Mouse (Mus musculus) layer of hippocampus, adult 18-20 months (tissue): ENCODE data around the gene Prrg4. TPM values are rescaled to one million over a fixed set of nuclear protein-coding genes. Genes with fewer than 3 reads are reported as not detected.
"Not testable (repeated sequence)": the region's sequence is repeated elsewhere in the genome, so short reads cannot be mapped to it uniquely, and the experiment has no call there.

ENCODE experiments used
- DNase-seq, 2 experiments: peaks; one replicate each; pipeline ENCODE4 v3.0.0; 2022; ENCODE audit warnings: low spot score in 2 of 2
- long read RNA-seq: library from polyadenylated mRNA; stranded (forward); transcript quantifications from one replicate; pipeline ENCODE4 v2.0.0, GENCODE M21; 2021
- total RNA-seq, 2 experiments: library from RNA; stranded (reverse); gene quantifications; 2 replicates each; pipeline ENCODE4 v1.2.3; 2021

Prrg4 gene
- under 1 TPM; 0.51 to 0.74 TPM for total RNA-seq
- long read RNA-seq, result 0 reads

DNA sequence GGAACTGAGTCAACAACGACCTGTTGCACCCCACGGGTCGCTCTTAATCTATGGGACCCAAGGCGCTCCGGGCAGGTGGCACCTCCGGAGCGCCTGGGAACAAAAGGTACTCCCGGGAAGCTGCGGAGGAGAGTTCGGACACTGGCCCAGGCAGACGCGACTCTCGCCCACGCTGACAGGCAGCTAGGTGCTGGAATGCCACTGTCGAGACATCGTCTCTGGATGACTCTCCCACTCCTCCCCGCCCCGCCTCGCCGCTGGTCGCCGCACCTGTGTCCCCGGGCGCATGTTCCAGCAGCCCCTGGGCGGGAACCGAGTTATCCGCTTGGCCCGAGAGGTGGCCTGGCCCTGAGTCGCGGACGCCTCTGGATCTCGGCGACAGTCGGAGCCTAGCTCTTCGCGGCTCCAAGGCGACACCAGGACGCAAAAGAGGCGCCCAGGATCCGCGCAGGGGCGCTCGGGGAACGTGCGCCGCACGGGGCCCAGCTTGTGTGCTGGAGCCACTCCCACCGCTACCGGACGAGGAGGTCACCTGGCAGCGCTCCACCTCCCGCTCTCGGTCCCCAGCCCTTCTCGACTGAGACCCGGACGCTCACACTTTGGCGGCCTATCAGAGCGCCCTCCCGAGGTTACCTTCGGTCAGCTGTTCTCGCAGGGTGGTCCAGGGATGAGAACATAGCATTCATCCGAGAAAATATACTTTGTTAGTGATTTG, at the start of gene Prrg4:
Gene Prrg4 (minus strand): TSS at position 601 of the 715 bp plus-strand sequence.
- DNase-seq, result peak in 1 of 2 experiments; percentile 17

DNA sequence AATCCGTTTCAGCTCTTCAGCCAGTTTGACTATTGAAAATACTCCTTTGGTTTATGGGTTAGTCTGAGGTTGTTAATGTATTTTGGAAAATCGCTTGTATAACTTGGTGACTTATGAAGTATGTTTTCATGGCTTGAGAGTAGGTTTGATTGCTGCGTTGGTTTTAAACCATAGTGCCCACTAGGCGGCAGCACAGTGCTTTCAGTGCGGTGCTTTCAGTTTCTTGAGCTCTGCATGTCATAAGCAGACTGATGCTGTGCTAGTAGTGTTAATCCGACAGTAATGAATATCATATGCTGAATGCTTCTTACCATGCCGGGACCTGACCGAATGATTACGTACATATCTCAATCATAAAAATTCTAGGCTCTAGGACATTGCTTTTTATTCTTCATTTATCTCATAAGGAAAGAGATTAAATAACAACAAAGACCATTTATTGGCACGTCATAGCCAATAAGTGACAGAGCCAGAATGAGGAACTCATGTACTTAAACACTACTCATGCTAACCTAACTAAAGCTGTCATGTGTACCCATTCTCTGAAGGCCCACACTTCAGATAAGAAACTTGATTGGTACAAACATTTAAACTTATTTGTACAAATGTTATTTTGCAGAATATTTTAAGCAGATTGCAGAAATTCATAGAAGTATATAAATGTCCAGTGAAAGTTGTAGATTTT, 38.3 kb upstream of the Prrg4 start:
- DNase-seq, result peak; percentile 69 to 93

DNA sequence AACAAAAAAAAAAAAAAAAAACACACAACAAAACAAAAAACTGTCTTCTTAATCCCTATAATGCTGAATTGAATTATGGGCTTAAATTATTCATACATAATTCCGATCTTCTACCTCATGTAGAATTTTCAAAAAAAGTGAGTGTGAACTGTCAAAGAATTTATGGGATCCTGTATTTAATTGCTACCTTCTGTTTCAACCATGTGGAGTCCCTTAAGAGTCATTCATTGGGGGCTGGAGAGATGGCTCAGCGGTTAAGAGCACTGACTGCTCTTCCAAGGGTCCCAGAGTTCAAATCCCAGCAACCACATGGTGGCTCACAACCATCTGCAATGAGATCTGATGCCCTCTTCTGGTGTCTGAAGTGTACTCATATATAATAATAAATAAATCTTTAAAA, 37.7 kb upstream of the Prrg4 start:
- DNase-seq, result not testable (repeated sequence)

DNA sequence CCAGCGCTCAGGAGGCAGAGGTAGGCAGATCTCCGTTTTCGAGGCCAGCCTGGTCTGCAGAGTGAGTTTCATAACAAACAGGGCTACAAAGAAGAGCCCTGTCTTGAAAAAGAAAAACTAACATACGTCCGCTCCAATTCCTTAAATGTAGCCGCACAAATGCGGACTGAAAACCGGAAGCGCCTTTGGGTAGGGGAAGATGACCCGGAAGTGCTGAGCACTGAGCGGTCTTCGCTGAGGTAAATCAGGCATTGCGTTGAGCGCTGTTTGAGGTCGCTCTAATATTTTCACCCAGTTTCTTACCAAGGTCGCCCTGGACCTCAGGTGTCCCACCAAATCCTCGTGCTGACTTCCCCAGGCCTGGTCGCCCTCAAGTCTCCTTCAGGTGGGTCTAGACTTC, 36.4 kb upstream of the Prrg4 start:
- DNase-seq, result no peak

DNA sequence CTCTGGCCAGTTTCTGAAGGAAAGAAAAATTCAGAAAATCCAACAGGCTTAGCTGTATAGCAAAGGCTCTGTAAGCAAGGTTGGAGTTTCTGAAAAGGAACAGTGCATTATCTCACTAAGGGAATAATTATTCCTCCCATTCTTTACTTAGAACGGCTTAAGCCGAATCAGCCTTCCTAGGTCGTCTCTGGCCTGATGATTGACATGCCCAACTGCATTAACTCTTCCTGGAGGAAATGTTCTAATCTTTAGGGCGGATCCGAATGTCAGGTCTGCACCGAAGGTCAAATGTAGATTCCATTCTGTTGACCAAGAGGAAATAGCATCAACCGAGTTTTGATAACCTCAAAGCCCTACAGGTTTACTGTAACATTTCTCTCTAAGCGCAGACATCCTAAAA, 29.1 kb upstream of the Prrg4 start:
- DNase-seq, result no peak

DNA sequence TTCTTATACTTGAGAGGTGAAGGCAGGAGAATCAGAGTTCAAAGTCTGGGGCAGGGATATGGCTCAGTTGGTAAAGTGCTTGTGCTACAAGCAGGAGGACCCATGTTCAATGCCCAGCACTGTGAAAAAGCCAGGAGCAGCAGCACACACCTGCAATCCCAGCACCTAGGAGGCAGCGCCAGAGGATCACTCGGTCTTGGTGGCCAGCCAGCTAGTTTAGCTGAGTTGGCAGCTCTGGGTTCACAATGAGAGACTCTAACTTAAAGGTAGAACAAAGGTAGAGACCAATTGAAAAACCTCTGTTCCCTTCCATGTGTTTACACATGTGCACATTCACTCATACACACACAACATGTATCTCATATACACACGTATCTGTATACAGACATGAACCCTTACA, 19.4 kb upstream of the Prrg4 start:
- DNase-seq, result no peak

DNA sequence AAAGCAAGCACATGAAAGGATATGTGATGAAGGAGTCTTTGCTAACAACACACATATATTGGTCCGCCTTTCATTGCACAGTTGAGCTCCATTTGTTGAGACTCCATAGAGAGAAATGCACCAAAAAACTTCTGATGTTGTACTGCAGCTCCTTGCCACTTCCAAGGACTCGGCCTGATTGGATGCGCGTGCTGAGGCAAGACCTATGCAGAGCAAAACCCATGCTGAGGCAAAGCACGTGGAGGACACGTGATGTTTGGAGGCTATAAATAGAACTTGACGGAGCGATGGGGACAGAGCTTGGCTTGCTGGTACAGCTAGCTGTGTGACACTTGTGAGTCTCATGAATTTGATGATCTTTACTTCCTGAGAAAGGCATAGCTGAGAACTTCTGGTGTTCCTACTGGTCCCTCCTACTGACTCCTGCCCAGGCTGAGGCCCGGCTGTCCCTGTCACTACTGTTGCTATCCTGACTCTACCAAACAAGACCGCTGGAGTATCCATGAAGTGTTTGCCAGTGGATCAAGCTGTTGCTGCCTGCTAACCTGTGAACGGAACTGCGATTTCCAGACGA, 17.7 kb upstream of the Prrg4 start, which contains the start of gene Ccdc73:
Gene Ccdc73 (plus strand): TSS at position 524 of the 574 bp plus-strand sequence.
- no peak for DNase-seq

DNA sequence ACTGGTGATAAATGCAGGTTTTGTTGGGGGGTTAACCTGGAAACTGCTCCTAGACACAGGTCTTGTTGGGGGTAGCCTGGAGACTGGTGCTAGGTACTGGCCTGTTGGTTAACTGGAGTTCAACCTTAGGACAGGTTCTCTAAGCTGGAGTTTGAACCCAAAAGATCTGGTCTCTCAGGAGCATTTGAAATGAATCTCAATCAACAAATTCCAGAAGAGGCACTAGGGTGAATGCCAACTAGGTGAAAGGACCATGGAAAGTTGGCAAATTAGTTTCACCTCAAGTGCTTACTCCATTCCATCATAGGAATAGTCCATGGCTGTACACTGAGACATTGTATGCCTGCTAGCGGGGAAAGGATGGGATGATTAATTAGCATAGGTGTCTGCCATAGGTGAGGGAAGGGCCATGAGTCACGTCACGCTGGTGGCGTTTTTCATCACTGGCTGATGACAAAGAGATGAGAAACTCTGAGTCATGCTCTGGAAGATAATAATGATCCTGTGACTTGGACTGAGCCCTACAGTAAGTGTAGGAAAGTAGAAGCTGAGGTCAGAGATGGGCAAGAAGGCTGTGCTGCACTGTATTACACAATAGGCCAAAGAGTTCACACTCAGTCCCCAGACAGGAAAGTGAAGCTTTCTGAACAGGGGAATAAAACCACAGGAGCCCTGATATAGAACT, 14.6 kb upstream of the Prrg4 start:
- DNase-seq, result no peak

DNA sequence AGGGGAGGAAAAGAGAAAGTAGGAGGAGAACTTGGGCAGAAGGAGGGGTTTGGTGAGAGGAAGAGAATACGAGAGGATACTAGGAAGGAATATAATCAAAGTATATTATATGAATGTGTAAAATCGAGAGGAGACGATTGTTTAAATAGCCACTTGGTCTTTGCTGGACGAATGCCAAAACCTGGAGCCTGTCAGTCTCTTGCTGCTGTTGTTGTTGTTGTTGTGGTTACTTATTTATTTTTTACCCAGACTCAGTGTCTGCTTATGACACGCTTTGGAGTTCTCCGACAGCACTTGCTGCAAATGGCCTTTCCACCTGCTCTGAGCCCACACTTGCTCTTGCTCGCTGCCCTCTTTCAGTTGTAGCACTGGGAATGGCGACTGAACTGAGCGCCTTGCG, 10.8 kb upstream of the Prrg4 start:
- DNase-seq, result no peak

DNA sequence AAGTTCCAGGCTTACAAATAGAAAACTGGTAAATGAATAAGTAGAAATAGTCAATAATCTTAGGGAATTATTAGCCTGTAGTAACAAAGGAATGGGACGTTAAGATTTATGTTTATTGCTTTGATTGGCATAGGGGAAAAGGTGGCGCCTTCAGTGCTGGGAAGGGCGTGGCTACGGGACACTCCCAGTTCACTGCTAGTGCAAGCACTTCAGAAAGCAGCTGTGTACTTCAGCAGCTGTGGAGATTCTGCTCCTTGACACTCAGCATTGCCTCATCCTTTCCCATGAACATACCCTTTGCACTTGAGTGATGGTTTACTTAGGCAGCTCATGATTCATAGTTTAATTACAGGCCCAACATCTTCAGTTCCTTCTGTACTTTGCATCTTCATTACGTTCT, 9.4 kb upstream of the Prrg4 start:
- no peak for DNase-seq

DNA sequence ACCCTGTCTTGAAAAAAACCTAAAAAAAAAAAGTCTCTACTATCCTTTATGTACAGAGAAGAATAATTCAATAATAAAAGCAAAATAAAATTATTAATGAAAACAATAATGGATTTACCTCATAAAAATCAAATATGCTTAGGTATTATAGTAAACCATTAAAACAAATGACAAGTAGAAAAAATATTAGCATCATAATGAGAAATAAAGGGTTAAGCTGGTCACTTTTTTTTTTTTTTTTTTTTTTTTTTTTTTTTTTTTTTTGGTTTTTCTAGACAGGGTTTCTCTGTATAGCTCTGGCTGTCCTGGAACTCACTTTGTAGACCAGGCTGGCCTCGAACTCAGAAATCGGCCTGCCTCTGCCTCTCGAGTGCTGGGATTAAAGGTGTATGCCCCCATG, 8.4 kb upstream of the Prrg4 start:
- DNase-seq, result not testable (repeated sequence)

DNA sequence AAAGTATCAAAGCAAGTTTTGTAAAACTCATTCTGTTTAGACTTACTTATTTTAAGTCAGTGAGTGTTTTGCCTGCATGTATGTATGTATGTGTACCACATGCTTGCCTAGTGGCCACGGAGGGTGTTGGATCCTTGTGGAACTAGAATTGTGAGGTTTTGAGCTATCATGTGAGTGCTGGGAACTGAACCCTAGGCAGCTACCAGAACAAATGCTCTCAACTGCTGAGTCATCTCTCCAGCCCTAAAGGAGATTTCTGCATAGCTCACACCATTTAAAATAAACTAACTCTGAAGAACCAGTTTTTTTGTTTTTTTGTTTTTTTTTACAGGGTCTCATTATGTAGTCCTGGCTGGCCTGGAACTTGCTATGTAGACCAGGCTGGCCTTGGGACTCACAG, 6.5 kb upstream of the Prrg4 start:
- DNase-seq, result no peak

DNA sequence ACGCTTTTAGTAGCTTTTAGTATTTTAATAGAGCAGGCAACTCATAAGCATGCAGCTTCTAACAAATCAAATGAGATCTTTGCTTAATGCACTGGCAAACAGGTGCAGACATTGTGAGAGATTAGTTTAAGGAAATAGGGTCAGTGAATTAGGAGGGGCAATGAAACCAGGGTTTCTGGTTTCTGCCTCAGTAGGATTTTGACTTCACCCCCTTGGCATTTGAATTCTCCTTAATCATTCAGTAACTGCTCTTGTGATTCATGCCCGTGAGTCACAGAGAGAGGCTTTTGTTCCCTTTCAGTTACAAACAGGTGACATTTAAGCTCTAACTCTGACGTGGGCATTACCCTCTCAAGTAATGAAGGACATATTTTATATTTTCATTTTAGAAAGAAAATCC, 6.1 kb upstream of the Prrg4 start:
- no peak for DNase-seq

DNA sequence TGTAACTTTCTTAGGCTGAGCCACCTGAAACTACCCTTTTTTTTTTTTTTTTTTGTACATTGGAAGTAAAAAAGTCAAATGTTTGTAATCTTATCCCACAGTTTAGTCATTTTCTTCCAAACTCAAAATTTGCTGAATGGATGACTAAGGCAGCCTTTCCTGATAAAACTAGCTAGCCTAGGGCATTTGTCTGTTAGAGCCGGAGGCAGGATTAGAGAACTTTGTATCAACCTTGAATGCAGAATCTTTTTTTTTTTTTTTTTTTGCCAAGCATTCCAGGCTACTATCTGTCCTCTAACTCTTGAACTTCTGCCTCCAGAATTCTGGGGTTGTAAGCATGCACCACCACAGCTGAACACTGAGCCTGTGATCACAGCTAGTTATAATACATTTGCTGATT, 5.2 kb upstream of the Prrg4 start:
- DNase-seq, result no peak

DNA sequence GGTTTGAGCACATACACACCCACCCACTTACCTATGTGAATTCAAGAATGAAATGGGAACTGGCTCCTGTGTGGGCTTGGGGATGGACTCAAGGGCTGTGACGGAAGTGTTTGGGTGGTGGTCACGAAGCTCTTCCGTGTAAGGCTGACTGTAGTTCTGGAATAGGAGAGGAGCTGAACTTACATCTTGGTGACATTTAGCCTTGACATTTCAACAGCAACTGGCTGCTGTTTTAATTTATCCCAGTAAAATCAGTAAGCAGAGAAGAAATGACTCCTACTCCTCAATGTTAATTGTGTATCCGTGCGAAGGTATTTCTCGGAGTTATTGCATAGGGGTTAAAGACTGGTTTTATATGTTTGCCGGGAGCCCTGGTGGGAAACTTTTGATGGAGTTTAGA, 2.9 kb upstream of the Prrg4 start:
- no peak for DNase-seq

DNA sequence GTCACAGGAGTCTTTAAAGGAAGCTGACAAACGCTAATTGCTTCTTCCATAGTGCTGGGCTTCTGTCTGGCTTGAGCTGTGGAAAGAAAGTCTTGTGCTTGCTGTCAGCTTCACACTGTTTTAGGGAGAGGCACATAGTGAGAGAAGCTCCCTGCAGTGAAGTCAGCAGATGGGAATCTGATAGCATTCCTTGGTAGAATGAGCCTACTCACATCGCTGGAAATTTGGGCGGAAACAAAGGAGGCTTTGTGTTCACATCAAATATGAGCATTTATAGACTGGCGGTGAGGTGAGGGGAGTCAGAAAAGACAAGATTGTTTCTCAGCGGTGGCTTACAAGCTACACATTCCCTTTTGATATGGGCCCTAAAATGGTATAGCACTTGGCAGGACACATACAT, 2.0 kb upstream of the Prrg4 start:
- DNase-seq, result no peak

DNA sequence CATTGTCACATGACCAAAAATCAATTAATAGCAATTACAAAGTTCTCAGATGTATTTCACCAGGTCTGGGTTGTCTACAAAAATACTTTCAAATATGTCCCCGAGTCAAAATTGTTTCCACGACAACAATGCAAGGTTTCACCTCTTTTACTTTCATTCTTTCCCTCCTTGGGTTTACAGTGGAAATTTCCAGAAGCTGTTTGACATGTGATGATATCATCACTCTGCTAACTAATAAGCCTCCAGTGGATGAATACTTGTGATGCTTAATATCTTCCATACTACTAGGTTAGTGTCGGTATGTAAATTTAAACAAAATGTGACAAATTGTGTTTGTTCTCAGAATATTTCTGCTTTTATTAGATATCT, 299 bp upstream of the Prrg4 start:
- no peak for DNase-seq

DNA sequence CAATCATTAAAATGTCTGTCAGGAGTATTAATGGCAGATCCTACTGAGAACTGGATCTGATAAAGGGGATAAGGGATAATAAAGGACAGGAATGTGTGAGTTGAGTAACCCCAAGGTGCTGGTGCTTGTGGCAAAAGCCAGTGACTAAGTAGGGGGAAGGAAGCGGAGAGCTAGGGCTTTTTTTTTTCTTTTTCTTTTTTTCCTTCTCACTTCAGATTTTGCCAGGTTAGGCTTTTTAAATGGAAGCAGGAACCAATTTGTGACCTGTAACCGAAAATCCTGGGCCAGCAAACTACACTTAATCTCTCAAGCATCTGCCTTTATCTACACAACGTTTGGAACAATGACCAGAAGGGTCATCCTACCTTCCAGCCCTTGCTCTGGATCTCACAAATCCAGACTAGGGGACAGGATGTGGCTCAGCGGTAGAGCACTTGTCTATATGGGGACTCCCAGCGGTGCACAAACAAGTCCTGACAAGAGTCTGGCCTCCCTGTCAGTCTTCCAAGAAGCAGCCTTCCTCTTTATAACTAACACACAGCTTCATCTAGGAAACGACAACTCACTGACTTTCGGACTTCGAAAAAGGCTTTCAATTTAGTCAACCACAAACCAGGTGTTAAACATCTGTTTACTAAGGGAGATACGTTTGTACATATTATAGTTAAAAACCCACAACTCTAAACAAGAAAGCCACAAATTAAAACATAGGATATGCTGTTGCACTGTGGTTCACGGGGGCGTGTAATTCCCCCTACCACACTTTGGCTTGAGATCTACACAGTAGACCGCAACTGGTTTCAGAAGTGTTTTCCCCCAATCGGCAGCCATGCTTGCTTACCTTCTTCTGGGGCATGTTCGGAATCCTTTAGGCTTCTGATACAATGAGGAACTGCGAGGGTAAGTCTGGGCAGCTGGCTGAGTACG, 1.2 kb downstream of the Prrg4 start:
- DNase-seq, result no peak

DNA sequence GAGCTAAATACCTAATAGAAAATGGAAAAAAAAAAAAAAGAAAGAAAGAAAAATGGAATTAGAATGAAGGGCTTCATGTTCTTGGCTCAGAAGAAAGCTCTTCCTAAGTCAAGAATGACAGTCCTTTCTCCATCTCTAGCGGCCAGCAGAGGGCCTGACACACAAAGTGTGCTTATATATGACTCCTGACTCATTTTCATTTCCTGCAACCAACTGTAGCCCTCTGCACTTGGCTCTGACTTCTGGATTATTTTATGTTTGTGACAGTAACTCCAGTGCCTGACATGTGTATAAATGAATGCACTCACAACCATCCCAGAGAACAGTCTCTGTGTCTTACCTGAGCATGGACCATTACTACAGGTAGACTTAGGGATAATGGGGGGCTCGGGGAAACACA, 2.0 kb downstream of the Prrg4 start:
- no peak for DNase-seq

DNA sequence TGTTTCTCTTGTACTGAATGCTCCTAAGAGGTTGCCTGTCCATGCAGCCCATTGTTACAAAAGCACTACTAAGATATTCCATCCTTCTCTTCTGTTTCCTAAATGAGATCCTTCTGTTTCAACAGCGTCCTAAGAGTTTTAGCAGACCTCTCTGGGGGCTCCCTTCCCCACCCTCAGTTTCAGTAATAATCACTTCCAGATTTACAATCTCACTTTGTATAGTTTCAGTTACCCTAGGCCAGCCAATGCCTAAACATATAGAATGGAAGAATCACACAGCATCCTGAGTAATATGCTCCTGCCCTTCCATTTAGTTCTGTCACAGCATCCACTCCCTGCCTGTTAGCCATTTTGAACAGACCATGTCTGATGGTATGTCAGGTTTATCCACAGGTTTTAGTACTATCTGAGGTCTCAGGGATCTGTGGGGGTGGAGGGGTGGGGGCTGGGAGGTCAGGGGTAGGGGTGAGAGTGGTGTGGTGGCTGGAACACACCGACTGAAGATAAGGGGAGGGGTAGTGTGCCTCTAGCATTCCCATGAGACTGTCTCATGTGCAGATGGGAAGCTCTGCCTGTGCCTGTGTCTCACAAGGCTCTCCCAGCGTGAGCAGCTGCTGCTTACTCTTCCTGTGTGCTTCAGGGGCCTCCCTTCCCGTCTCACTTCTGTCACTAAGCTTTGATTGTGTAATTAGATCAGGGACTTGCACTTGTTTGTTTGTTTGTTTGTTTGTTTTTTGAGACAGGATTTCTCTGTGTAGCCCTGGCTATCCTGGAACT, 2.9 kb downstream of the Prrg4 start:
- DNase-seq, result no peak
